Mouse (Mus musculus) cerebellum, adult 11 months (tissue): ENCODE results near the gene Adipoq.
"Not testable (repeated sequence)": the region's sequence is repeated elsewhere in the genome, so short reads cannot be mapped to it uniquely, and the experiment has no call there.

Experiments
- DNase-seq: peaks from one replicate; pipeline ENCODE4 v3.0.0; 2022

Adipoq gene

DNA sequence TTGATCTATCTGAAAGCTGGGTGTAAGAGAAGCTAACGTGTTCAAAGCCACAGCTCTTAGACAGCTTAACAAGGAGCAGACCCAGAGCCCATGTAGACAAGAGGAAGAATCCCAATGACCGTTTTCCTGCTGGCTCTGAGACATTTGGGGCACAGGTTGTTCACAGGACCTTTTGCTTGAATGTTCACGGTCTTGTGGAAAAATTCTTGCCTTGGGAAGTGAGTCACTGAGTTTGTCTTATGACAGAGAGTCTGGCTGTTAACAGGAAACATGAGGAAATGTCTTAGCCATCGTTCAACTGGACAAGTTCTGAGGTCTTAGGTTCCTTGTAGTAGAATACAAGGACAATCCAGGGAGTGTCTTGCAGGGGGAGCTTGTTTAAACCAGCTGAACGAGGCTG, 20.7 kb downstream of the Adipoq start:
- no peak for DNase-seq

DNA sequence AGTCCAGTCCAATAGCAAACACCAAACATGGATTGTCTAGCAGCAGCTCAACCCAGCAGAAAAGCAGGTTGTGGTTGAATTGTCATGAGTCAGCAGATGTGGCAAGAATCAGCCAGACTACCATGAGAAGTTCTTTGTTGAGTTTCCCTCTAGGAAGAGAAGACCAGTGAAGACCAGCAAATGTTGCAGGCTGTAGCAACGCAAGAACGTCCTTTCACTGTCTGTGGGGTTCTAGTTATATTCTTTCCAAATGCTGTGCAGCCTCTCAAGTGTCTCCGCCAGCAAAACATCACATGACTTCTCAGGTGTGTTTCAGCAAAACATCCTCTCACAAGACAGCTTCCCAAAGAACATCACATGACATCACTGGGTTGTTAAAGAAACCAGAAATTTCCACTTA, 24.5 kb downstream of the Adipoq start:
- DNase-seq = no peak

DNA sequence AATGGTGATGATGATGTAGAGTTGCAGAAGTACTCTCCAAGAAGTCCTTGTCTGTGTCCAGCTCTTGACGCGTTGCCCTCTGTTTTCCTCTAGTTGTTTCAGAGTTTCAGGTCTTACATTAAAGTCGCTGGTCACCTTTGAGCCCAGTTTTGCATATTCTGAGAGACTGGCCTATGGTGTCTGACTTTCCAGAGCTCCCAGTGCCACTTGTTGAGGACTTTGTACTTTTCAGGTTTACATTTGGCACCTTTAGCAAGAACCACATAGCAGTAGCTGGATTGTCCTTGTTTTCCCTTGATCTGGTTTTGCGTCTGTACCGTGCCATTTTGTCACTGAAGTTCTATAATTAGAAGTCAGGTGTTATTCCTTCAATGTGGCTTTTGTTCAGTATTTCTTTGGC, 27.6 kb downstream of the Adipoq start:
- DNase-seq = no peak

DNA sequence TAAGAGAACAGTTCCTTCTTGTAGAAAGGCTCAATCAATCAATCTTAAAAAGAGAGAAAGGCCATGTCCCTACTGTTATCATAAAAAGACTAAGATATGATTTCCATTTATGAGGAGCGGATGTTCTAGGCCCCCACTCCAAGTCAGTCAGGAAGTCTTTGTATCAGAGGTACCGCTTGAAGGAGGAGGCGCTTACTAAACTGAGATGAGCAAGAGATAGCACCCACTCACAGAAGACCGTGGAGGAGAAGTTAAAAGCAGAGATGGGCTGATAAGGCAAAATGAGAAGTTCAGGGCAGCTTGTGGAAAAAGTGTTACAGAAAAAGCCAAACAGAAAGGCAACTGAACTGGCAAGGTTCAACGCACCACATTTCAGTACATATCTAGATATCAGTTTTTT, 28.5 kb downstream of the Adipoq start:
- DNase-seq = no peak

DNA sequence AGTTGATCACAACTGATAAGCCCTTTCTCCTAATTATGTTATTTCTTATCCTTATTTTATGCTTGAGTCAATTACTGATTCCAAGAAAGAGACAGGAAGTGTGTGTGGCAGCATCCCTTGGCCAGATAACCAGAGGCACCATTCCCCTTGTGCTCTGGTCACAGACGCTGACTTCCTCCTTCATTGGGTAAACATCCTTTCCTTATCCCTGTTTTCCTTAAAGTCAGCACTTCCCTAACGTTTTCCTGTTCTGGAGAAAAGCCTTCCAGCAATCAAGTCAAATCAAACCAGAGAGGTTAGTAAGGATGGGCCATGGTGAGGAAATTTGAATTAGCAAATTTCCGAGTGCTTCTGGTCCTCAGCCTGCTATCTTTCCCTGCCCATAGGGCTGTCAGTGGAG, 29.6 kb downstream of the Adipoq start:
- DNase-seq = no peak

DNA sequence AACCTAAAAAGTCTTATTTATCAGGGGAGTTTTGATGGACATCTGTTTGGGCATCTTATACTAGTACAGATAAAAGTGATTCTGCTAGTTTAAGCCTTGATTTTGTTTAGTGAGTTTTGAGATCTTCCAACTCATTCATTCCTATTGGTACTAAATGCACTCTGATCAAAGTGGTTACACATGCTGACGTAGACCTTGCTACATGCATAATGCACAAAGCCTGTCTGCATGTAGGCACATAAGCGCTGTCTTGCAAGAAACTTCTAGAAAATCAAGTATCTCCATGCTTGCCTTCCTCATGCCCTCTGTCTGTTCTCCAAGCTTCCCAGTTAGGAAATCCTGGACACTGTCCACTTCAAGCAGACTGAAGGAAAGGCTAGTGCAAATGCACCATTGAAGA, 31.5 kb downstream of the Adipoq start:
- DNase-seq = no peak

DNA sequence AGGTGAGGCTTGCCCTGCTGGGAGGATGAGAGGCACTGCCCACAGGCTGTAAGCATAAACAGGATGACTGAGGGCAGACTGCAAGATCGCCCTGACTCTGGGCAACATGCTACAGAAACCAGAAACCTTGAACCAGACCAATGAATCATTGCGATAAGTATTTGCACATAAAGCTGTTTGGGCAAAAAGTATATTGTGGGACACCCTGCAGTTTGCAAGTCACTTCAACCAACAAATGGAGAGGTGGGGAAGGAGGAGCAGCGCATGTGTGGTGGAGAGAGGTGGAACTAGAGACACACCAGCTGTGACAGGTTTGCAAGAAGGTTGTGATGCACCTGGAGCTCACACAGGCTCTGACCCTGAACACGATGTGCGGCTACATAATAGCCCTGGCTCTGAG, 32.5 kb downstream of the Adipoq start:
- no peak for DNase-seq

DNA sequence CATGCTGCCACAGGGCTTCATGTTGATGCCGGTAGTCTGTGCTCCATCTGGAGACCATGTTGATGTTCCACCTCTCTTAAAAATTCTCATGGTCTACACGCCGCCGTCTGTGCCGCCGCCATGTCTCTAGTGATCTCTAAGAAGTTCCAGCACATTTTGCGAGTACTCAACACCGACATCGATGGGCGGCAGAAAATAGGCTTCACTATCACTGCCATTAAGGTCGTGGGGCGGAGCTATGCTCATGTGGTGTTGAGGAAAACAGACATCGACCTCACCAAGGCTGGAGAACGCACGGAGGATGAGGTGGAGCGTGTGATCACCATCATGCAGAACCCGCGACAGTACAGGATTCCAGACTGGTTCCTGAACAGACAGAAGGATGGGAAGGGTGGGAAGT, 33.1 kb downstream of the Adipoq start:
- not testable (repeated sequence) for DNase-seq

DNA sequence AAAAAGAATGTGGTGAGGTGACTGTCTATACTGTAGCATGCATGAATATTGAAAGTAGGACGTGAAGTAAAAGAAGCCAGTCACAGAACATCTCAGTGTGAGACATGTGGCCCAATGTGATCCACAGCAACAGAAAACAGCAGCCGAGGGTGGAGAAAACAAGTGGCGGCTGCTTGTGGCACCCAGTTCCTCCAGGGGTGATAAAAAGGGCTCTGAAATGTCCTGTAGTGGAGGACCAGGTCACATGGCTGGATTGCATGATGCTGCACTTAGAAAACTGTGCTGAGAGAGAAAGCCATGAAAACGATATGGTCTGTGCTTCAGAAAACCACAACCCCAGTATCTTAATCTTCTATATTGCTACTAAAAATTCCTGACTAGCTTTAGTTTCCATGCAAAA, 34.7 kb downstream of the Adipoq start:
- no peak for DNase-seq

DNA sequence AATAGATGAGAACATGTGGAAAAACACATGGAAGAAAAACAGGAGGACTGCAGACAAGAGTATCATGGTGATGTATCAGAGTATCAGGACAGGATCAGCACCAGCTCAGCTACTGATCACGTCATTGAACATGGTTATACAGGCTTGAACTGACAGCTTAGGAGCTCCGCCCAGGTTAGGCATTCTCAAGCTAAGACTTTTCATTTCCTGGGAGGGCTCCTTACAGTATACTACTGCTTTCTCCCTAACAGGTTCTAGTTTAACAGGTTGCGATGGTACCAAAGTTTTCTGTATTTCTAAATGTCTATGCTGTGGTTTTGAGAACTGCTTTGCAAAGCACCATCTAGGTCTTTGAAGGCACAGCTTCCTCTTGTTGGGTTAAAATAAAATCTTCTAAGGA, 35.2 kb downstream of the Adipoq start:
- no peak for DNase-seq

DNA sequence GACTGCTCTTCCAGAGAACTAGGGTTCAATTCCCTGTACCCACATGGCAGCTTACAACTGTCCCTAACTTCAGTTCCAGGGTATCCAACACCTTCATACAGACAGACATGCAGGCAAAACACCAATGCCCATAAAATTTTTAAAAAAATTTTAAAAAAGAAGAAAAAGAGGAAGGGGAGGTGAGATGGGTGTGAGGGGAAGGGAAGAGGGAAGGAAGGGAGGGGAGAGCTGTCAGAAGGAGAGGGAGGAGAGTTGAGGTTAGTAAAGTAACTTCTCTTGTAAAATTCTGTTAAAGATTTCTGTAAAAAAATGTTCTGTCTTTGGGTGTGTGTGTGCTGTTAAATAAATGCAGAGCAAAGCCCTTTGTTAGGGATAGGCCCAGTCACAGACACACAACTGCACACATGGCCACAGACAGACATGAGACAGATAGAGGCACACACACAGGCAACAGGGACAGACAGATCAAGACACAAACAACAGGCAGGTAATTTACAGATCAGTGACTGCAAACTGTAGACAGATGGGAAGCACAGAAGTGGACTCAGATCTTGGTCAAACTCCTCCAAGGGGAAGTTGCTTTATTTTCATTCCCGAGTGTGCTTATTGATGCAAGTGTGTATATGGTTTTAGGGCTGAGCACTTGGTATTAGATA, 35.7 kb downstream of the Adipoq start:
- DNase-seq = no peak

DNA sequence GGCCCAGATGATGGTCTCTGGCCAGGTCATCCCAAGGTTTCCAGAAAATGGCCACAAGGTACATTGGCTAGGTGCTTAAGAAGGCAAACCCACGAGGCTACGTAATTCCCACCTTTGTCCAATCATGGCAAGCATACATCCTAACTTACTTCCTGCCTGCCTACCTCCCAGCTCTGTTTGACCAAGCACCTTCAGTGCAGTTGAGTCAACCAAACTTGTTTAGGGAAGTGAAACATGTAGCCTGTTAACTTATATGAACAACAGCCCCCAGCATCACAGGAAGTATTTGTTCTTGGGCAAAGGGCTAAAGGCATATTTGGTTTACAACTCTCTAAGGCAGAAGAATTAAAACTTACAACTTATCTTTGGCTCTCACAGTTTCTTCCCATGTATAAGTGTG, 39.5 kb downstream of the Adipoq start:
- no peak for DNase-seq

DNA sequence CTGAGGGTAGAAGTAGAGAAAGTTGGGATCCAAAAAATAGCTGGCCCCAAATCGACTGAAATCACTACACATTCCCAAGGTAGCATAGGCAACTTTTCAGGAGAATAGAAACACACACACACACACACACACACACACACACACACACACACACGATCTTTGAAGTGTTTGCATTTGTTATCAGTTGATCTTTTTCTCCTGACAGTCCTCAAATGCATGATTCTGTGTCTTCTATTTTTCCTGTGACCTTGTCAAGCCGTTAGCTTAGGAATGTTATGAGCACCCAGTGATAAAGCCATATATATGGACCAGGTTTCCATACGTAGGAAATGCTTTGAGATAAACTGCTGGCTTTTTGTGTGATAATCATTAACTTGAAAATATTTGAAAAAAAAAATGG, 40.1 kb downstream of the Adipoq start:
- DNase-seq = no peak

DNA sequence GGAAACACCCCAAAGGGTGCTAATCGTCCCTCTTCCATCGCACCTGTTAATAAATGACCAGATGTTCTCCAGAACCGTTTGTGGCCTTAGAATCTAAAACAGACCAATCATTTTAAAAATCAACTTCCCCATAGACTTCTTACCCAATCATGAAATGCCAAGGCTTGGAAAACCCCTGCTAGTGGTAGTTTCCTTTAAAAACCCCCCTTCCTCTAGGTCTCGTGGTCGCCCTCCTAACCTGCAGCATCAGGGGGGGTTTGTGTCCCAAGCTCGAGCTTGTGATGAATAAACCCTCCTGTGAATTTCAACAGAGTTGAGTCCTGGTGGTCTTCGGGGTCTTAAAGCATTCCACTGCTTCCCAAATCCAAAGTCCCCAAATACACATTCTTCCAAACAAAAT, 41.6 kb downstream of the Adipoq start:
- no peak for DNase-seq

DNA sequence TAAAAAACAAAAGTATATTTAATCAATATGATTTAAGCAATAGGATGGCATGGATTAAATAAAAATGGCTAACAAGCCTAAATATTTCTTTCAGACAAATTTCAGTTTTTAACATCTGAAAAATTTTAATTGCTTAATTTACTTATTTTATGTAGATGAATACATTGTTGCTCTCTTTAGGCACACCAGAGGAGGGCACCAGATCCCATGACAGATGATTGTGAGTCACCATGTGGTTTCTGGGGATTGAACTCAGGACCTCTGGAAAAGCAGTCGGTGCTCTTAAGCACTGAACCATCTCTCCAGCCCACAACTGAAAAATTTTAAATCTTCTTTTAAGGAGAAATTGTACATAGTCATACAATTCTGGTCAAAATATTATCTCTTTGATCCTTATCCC, 43.3 kb downstream of the Adipoq start:
- no peak for DNase-seq

DNA sequence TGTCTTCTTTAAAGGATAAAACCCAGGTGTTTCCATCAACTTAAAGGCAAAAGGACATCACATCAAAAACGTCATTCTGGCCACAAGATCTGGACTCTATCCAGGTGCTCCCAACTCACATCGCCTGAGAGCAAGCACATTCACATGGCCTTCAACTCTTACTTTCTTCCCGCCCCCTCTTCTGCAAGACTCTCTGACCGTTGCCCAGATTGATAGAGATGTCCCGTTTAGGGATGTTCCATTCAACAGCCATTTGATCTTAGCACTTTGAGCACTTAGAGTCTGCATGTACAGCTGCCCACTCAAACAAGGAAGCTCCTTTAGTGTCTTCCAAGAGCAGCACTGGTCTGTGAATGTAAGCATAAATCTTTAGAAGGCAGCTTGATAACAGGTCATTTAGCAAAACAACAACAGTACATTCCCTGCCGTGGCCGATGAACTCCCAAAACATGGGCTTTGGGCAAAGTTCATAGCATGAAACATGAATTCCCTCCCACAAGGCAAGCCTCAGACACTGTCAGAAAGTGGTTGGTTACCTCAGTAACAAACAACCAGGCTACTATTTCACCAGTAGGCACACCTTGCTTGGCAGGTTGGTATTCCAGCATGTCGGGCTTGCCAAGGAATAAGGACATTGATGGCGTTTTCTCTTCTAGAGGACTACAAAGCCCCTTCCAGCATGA, 45.4 kb downstream of the Adipoq start:
- DNase-seq = no peak

DNA sequence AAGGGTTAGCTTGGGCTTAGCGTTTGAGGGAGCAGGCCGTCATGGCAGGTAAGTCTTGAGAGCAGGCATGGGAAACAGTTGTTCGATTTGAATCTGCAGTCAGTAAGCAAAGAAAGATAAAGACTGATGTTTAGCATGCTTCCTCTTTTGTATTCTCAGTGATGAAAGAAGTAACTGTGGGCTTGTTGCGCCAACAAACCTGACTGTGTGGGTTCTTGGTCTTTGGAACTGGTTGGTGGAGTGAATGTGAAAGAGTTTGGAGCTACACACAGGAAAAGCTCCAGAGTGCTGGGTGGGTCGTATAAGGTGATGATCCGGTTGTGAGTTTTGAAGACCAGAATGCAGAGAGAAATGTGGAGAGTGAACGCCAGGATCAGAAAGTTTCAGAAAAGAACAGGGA, 49.3 kb downstream of the Adipoq start:
- no peak for DNase-seq

DNA sequence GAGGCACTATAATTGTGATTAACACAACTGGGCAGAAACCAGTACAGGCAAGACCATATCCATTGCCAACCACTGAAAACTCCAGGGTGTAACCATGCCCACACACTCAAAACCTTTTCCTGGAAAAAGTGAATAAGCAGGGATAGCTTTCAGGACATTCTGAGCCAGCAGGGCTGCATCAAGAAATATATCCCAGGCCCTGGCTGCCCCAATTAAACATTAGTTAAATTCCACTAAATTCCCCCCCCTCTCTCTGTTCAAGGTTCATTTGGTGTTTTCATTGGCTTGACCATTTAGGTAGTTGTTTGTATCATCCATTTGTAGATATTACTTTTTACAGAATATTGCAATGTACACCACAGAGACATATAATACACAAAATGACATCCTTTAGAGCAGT, 50.0 kb downstream of the Adipoq start:
- DNase-seq = no peak

DNA sequence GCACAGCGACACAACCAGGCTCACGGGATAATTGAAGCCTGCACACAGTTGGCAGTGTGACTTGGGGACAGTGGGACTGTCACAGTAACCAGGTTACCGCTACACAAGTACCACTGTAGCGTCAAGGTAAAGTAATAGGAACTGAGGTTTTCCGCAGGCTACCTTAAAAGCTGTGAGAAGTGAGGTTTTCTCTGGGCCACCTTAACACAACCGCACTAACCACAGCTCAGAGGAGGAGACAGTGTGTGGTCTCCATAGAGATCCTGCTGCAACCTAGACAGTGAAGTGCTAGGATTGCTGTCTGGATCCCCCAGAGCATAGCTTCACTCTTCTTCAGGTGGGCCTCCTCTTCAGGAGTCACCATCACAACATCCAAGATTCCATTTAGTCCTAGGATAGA, 50.5 kb downstream of the Adipoq start:
- no peak for DNase-seq

DNA sequence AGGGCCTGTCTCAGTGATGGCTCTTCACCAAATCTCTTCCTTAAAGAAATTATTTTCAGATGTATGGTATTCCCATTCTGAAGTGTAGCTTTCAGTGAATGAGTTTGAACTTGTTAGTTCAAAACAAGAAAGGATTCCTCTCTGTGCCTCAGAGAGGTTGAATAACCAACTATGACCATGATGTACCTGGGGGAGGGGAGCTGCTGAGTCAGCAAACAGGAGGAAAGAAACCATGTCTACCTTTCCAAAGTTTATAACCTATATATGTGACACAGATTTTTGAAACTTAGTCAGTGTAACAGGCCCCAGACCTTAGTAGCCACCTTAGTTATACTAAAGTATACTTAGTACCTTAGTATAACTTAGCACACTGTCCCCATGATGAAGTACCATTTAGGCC, 55.2 kb downstream of the Adipoq start:
- no peak for DNase-seq
